Mouse (Mus musculus) hindbrain, embryonic 15.5 days (tissue): ENCODE measurements around the gene Tspan5. TPM values are rescaled to one million over a fixed set of nuclear protein-coding genes. Genes with fewer than 3 reads are reported as not detected.

ENCODE experiments used
- ATAC-seq: fragments of 200-750 bp; cut with Nextera tagmentation; 2 replicates; pipeline ENCODE4 v1.8.0; 2017; ENCODE audit warnings: low read depth, moderate number of reproducible peaks, moderate TSS enrichment; ENCODE audit not compliant: low FRiP score
- H3K27ac ChIP-seq: fragments of 300-500 bp; sonication (generic); replicated peaks from 2 replicates; pipeline ENCODE4 v1.5.1; 2015; ENCODE audit warnings: mild to moderate bottlenecking, inconsistent platforms
- H3K27me3 ChIP-seq: fragments of 300-500 bp; sonication (generic); 2 replicates; pipeline ENCODE4 v1.6.1; 2015; ENCODE audit warnings: control low read depth, inconsistent platforms
- H3K36me3 ChIP-seq: fragments of 300-500 bp; sonication (generic); 2 replicates; pipeline ENCODE4 v1.6.1; 2015; ENCODE audit warnings: control low read depth, inconsistent platforms
- H3K4me1 ChIP-seq: fragments of 300-500 bp; sonication (generic); replicated peaks from 2 replicates; pipeline ENCODE4 v1.6.1; 2015; ENCODE audit warnings: control low read depth, inconsistent platforms
- H3K4me2 ChIP-seq: fragments of 300-500 bp; sonication (generic); 2 replicates; pipeline ENCODE4 v1.6.1; 2015; ENCODE audit warnings: moderate library complexity, mild to moderate bottlenecking, inconsistent platforms
- H3K4me3 ChIP-seq: fragments of 300-500 bp; sonication (generic); 2 replicates; pipeline ENCODE4 v1.5.1; 2015; ENCODE audit warnings: mild to moderate bottlenecking, inconsistent platforms
- H3K9ac ChIP-seq: fragments of 300-500 bp; sonication (generic); 2 replicates; pipeline ENCODE4 v1.6.1; 2015; ENCODE audit warnings: inconsistent platforms
- H3K9me3 ChIP-seq: fragments of 300-500 bp; sonication (generic); 2 replicates; pipeline ENCODE4 v1.6.1; 2016; ENCODE audit warnings: control low read depth, inconsistent platforms
- WGBS: fragments of 180-500 bp; shearing (Covaris S2); methylation state at CpG from one replicate; pipeline ENCODE4 v1.1.7; 2015; 5-methylcytosine and 5-hydroxymethylcytosine counted together
- polyA plus RNA-seq: library from polyadenylated mRNA; unstranded; fragments of >200 nt; fragmentation: Nextera tagmentation; extraction: Ambion mirVana; gene quantifications from 2 replicates; pipeline ENCODE4 v1.2.1, GENCODE M21; 2015

Gene Tspan5
- polyA plus RNA-seq, 1 experiment from 2014 or later, result 104 TPM

GRCm38 (mm10) chr3:138802722-138803443 lies 60.9 kb downstream of the Tspan5 start:
- 65% methylated on average over 21 of the region's 21 CpGs for WGBS

GRCm38 (mm10) chr3:138803444-138804085 lies 61.6 kb downstream of the Tspan5 start:
- no peak overlapping the region for H3K4me3 ChIP-seq
- ATAC-seq, result peak; percentile 69
- H3K27ac ChIP-seq, result peak overlapping the region; percentile 81
- H3K4me2 ChIP-seq, result no peak overlapping the region
- 60% methylated on average over 11 of the region's 11 CpGs for WGBS
- H3K9ac ChIP-seq, result no peak overlapping the region
- H3K27me3 ChIP-seq, result no peaks in the 10 kb centered on the region
- no peaks in the 10 kb centered on the region for H3K36me3 ChIP-seq
- H3K4me1 ChIP-seq, result peaks cover 58% of the 10 kb centered on the region
- H3K9me3 ChIP-seq, result no peaks in the 10 kb centered on the region

More at GRCm38 (mm10) chr3:138802722-138803443, 60.9 kb downstream of the Tspan5 start:
- no peak overlapping the region for H3K4me2 ChIP-seq
- no peaks in the 10 kb centered on the region for H3K9me3 ChIP-seq
- H3K36me3 ChIP-seq, result no peaks in the 10 kb centered on the region
- H3K27me3 ChIP-seq, result no peaks in the 10 kb centered on the region
- no peak overlapping the region for H3K9ac ChIP-seq
- H3K4me3 ChIP-seq, result no peak overlapping the region
- H3K27ac ChIP-seq, result peak overlapping the region; percentile 81
- H3K4me1 ChIP-seq, result peaks cover 56% of the 10 kb centered on the region
- peak; percentile 4; the same call in 1 of the 2 replicates for ATAC-seq

- H3K36me3 ChIP-seq, result no peaks in the 10 kb centered on the region
- WGBS, result 65% methylated on average over 11 of the region's 11 CpGs
- H3K4me3 ChIP-seq, result no peak overlapping the region
- no peak overlapping the region; the same call in 1 of the 2 replicates for H3K27ac ChIP-seq
- no peak overlapping the region for H3K9ac ChIP-seq
- H3K4me2 ChIP-seq, result no peak overlapping the region
- no peaks in the 10 kb centered on the region for H3K9me3 ChIP-seq
- ATAC-seq, result no peak
- H3K4me1 ChIP-seq, result peaks cover 59% of the 10 kb centered on the region
- no peaks in the 10 kb centered on the region for H3K27me3 ChIP-seq
These were observed 62.4 kb downstream of the Tspan5 start for GRCm38 (mm10) chr3:138804104-138805048.

GRCm38 (mm10) chr3:138807795-138808194 lies 65.8 kb downstream of the Tspan5 start:
- no peak overlapping the region for H3K4me2 ChIP-seq
- no peak for ATAC-seq
- no peaks in the 10 kb centered on the region for H3K36me3 ChIP-seq
- no peak overlapping the region for H3K4me3 ChIP-seq
- peaks cover 46% of the 10 kb centered on the region for H3K4me1 ChIP-seq
- H3K9ac ChIP-seq, result no peak overlapping the region
- H3K27ac ChIP-seq, result no peak overlapping the region
- H3K27me3 ChIP-seq, result no peaks in the 10 kb centered on the region
- WGBS, result 75% methylated on average over 4 of the region's 4 CpGs
- H3K9me3 ChIP-seq, result no peaks in the 10 kb centered on the region

GRCm38 (mm10) chr3:138809509-138809908 lies 67.5 kb downstream of the Tspan5 start:
- 90% methylated on average over 8 of the region's 8 CpGs for WGBS

GRCm38 (mm10) chr3:138812565-138812964 lies 70.6 kb downstream of the Tspan5 start:
- Histone ChIP-seq H3K9me3 (no peaks in the 10 kb centered on the region), H3K36me3 (no peaks in the 10 kb centered on the region), H3K4me1 (peaks cover 51% of the 10 kb centered on the region), H3K4me2 (no peak overlapping the region), H3K27ac (no peak overlapping the region), H3K27me3 (no peaks in the 10 kb centered on the region), H3K9ac (no peak overlapping the region), H3K4me3 (no peak overlapping the region)
- 39% methylated on average over 3 of the region's 3 CpGs for WGBS
- no peak for ATAC-seq

More at GRCm38 (mm10) chr3:138809509-138809908, 67.5 kb downstream of the Tspan5 start:
- H3K4me2 ChIP-seq, result no peak overlapping the region
- H3K36me3 ChIP-seq, result no peaks in the 10 kb centered on the region
- no peak for ATAC-seq
- no peaks in the 10 kb centered on the region for H3K27me3 ChIP-seq
- no peak overlapping the region for H3K9ac ChIP-seq
- H3K4me3 ChIP-seq, result no peak overlapping the region
- H3K9me3 ChIP-seq, result no peaks in the 10 kb centered on the region
- H3K4me1 ChIP-seq, result peaks cover 42% of the 10 kb centered on the region
- no peak overlapping the region for H3K27ac ChIP-seq

GRCm38 (mm10) chr3:138813139-138813810 lies 71.3 kb downstream of the Tspan5 start:
- no peak; the same call in 1 of the 2 replicates for ATAC-seq
- H3K4me1 ChIP-seq, result peaks cover 47% of the 10 kb centered on the region
- 72% methylated on average over 13 of the region's 13 CpGs for WGBS

GRCm38 (mm10) chr3:138814457-138814856 lies 72.5 kb downstream of the Tspan5 start:
- Histone ChIP-seq H3K4me3 (no peak overlapping the region), H3K4me2 (no peak overlapping the region), H3K9me3 (no peaks in the 10 kb centered on the region), H3K36me3 (no peaks in the 10 kb centered on the region), H3K27ac (no peak overlapping the region), H3K9ac (no peak overlapping the region), H3K27me3 (no peaks in the 10 kb centered on the region), H3K4me1 (peaks cover 46% of the 10 kb centered on the region)
- WGBS, result 52% methylated on average over 5 of the region's 5 CpGs
- 0 out of 2 replicates have a peak, but pooled peaks have one; percentile 31 for ATAC-seq

More at GRCm38 (mm10) chr3:138813139-138813810, 71.3 kb downstream of the Tspan5 start:
- no peaks in the 10 kb centered on the region for H3K27me3 ChIP-seq
- H3K36me3 ChIP-seq, result no peaks in the 10 kb centered on the region
- no peak overlapping the region for H3K9ac ChIP-seq
- H3K4me2 ChIP-seq, result no peak overlapping the region
- H3K27ac ChIP-seq, result no peak overlapping the region
- no peaks in the 10 kb centered on the region for H3K9me3 ChIP-seq
- no peak overlapping the region for H3K4me3 ChIP-seq

- Histone ChIP-seq H3K4me3 (no peak overlapping the region), H3K27me3 (no peaks in the 10 kb centered on the region), H3K27ac (peak overlapping the region; percentile 58; the same call in 1 of the 2 replicates), H3K9me3 (no peaks in the 10 kb centered on the region), H3K9ac (no peak overlapping the region), H3K4me1 (peaks cover 47% of the 10 kb centered on the region), H3K4me2 (no peak overlapping the region), H3K36me3 (no peaks in the 10 kb centered on the region)
- ATAC-seq, result no peak
- 82% methylated on average over 7 of the region's 7 CpGs for WGBS
These were observed 73.3 kb downstream of the Tspan5 start for GRCm38 (mm10) chr3:138815127-138815837.

- Histone ChIP-seq H3K9ac (no peak overlapping the region), H3K4me1 (peaks cover 54% of the 10 kb centered on the region), H3K36me3 (no peaks in the 10 kb centered on the region), H3K27me3 (no peaks in the 10 kb centered on the region), H3K4me2 (no peak overlapping the region), H3K9me3 (no peaks in the 10 kb centered on the region), H3K27ac (no peak overlapping the region), H3K4me3 (no peak overlapping the region)
- no peak for ATAC-seq
- 46% methylated on average over 5 of the region's 5 CpGs for whole genome bisulfite sequencing
These were observed 75.1 kb downstream of the Tspan5 start for GRCm38 (mm10) chr3:138816888-138817656.
